Mouse (Mus musculus): ENCODE results near the gene Spock1.
A peak's percentile ranks its signal among the peaks of the same experiment; 100 is the strongest.
"Not testable (repeated sequence)": the region's sequence is repeated elsewhere in the genome, so short reads cannot be mapped to it uniquely, and the experiment has no call there.

The Spock1 gene

DNA sequence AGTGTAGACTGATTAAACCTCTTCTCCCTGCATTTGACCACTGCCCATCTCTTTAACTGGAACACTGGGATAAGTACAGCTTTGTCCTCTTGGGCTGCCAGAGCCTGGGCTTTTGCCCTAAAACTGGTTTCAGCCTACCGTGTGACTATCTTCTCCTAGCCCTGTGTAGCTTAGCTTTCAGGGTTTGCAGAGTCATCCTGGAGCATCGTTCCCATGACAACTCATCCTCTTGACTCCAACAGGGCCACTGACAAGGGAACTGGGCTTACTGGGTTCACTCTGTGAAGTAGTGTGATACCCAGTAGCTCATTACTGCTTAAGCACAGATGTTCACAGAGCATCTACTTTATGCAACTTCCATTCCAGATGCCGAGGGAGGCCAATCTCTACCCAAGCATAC, 303.7 kb downstream of the Spock1 start:
- DNase-seq (ENCODE audit: low spot score in 2 of 2) = no peak

DNA sequence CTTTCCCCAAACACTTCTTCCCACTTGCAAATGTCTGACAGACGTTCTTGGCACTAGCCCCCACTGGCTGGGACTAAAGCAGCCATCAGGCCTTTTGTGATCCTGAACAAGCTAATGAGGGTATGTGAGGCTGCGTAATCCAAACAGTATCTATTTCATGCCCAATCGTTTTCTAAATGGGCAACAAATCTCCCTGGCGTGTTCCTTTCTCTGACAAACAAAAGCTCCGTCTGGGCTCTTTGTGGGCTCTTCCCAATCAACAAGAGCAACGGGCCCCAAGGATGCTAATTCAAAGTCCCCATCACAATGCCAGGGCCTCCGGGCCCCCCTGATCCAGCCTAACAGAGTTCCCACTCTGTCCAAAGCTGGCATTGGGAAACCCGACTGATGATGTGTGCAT, 304.9 kb downstream of the Spock1 start:
- DNase-seq (ENCODE audit: low spot score in 2 of 2) = no peak

DNA sequence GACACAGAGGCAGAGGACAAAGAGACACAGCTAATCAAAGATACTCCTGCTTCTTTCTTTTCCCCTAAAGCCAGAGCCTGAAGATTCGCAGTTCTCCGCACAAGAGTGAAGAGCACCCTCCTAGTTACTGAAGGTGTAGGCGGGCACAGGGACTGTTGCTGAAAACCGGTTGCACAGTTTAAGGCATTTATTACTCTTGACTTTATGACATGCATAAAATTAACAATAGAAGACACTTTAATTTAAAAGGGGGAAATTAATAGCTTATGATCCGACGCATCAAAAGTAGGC, 312.4 kb downstream of the Spock1 start:
- DNase-seq (ENCODE audit: low spot score in 2 of 2) = no peak

DNA sequence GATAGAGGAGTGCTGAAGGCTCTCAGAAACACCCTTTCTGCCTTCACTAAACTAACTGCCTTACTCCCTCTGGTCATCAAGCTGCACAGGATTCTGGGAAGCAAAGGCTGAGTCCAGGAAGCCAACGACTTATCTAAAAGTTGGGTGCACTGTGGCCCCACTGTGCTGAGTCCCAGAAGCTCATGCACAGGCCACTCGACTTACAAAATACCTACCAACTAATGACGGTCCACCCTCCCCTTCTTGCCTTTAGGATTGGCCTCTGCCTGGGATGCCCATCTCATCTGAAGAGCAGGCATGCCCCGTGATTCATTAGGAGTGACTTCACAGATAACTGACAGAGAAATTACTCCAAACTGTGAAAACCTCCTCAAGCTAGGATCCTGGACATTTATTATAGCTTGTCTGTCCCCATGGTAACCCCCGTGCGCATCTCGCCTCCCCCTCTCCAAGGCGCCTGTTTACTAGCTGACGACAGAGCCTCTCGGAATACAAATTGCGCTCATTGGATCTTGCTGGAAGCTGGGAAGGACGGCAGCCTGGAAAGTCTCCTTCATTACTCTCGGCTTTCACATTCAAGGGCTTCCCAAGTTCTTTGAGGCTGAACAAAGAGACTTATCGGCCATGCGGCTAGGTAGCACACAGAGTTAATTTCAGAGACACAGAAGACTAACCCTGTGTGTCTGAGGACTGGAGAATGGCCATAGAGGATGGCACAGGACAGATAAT, 312.9 kb downstream of the Spock1 start:
- peak; percentile 37 to 51 for DNase-seq (ENCODE audit: low spot score in 2 of 2)

DNA sequence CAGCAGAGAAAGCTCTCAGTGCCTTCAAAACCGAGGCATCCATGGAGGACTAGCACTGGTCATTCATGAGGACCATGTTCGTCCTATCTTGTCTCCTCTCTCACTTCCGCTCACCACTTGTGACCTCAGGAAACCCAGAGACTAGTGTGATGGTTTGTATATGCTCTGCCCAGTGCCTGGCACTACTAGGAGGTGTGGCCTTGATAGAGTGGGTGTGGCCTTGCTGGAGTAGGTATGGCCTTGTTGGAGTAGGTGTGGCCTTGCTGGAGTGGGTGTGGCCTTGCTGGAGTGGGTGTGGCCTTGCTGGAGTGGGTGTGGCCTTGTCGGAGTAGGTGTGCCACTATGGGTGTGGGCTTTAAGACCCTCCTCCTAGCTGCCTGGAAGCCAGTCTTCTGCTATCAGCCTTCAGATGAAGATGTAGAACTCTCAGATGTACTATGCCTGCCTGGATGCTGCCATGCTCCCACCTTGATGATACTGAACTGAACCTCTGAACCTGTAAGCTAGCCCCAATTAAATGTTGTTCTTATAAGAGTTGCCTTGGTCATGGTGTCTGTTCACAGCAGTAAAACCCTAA, 318.7 kb downstream of the Spock1 start:
- not testable (repeated sequence) for DNase-seq (ENCODE audit: low spot score in 2 of 2)

DNA sequence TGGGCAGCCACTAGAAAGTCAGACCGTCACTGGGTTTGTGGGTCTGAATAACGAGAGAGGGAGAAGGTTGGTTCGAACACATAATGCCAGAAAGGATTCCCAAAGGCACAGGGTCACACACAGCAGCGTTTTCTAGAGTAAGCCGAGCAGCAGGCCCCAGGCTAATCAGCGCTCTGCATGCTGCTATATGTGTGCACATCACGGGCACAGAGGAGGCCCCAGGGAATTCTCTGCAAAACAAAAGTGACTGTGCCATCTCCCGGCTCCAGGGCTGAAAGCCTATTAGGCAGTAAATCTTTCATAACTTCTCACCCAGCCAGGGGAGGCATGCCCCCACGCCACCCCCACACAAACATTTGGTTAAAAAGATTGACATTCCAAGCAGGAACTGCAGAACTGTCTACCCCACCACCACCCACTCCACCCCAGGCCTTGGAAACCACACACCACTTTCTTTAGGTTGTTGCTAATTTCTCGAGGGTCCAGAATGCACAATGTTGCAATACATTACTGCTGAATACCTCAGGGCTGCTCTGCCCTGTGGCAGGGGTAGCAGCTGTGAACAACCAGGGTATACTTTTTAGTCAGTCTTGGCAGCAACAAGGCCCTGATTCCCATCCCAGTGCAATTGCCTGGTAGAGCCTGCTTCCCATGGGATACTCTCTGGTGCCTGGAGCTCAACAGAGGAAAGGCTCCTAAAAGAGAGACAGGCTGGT, 319.4 kb downstream of the Spock1 start:
- DNase-seq (ENCODE audit: low spot score in 2 of 2) = no peak

DNA sequence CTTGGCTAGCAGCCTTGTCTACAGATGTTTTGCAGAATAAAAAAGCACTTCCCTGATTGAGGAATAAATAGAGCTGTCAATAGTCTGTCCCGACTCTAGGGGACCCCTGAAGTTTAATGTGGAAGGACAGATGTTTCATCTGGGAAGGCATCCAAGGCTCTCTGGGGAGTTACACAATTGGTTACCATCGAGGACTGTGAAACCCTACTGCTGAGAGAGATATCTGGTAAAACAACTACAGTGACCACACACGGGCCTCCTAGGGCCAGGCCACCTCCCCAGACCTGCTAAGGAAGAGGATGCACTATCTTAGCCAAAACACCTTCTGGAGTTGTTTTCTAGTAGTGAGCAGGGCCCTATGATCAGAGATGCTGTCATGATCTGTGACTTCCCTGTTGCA, 323.0 kb downstream of the Spock1 start:
- no peak for DNase-seq (ENCODE audit: low spot score in 2 of 2)

DNA sequence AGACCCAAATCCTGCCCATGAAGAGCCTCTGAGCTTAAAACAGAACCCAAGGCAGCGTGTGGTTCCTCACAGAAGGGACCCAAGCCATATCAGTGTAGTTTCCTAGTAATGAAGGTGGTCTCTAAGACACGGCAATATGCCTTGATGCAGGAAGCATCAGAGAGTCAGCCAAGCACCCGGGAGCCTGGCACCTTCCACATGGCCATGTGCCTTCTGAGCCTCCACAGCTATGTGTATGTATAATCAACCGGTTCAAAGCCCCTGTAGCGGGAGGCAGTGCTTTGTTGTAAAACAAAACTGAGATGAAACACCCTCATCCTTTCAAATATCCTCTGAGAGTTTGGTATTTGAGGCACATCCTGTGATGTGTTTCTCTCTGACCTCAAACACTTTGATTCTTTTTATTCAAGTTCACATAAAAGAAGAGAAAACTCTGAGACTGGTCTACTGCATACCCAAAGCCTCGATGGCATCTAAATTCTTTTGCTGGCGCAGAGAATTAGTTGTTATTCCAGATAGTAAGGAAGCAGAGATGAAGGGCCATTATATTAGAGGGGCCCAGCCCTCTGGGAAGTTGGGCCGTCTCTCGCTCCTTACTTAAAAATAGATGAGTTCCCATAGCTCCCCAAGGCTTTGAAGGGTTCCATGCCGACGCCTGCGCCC, 325.7 kb downstream of the Spock1 start:
- DNase-seq (ENCODE audit: low spot score in 2 of 2) = no peak

DNA sequence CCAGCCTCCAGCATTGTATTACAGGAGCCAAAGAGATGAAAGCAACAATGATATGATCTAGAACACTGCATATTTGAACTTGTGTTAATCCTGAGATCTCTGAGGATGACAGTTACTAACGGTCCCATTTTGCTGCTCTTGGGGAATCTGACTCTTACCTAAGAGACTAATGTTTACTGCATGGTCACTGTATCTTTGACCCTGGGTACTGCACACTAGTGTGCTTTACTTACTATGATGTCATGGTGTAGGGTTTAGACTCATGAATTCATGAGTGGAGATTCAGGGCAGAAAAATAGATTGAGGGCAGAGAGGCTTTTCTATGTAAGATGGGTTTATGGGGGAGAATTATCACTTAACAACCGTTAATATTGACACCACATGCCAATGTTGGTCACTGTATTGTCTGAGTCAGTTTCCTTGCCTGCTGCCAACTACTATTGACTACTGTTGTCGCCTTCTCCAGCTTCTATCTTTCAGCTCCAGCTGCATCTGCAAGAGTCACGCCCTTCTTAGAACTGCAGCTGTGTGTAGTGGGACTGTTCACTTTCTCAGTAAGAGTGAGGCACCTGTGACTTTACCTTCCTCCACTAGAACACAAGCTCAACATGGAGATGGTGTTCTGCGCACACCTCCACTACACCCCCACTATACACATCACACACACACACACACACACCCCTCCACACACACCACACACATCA, 330.4 kb downstream of the Spock1 start:
- no peak for DNase-seq (ENCODE audit: low spot score in 2 of 2)

DNA sequence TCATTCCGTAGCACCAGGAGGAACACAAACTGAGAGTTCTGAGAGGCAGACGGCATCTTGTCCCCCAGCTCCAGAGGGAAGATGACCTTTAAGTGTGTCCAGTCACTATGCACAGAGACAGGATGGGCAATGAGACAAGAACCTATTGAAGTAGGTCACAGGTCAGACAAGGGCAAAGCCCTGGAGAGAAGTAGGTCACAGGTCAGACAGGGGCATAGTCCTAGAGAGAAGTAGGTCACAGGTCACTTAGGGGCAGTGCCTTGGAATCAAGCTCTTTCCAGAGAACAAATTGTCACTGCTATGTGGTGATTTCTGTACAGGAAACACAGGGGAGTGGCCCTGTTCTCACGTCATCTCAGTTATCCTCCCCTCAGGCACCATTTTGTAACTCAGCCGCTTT, 334.6 kb downstream of the Spock1 start:
- no peak for DNase-seq (ENCODE audit: low spot score in 2 of 2)

DNA sequence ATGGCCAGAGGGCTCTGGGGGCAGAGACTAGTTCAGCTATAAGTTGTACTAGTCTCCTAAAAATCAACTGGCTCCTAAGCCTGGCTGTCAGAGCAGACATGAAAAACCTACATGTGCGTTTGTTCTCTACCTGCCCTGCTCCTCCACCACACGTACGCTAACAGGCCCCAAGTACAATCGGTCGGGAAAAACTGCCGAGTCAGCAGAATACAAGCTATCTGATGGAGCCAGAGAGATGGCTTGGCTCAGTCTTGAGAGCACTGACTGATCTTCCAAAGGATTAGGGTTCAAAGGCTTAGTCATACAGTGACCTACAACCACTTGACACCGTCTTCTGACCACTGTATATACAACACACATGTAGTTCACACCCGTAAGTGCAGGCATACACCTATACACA, 339.7 kb downstream of the Spock1 start:
- no peak for DNase-seq (ENCODE audit: low spot score in 2 of 2)

DNA sequence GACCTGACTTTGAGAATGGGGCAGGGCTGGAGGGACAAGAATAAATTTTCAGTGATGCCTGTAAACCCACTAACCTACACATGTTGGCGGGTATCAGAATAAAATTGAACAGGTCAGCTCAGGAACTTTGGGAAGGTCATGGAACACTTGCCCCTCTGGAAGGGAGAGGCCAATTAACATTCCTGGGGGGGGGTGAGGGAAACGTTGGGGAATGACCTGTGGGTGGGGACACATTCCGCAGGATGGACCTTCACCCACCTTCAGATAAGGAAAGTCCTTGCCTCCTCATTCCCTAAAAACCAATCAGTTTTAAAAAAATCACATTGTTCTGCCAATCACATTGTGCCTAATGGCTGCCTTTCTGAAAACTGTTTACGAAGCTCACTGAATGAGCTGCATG, 352.9 kb downstream of the Spock1 start:
- no peak for DNase-seq (ENCODE audit: low spot score in 2 of 2)

DNA sequence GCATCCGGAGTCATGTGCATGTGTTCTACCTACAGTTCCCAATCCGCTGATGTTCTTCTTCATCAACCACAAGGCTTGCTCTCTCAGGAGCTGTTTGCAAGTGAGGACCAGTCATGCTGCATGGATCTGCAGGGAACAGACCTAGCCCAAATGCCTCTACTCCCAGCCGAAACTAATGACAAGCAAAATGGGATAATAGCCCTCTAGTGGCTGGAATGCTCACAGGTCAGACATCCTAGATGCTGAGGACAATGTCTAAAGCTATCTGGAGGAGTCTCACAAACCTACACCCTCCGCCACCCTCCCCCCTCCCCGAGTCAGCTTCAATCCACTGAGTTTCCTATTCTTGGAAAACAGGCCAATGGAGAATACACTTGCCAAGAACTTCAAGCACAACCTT, 358.4 kb downstream of the Spock1 start:
- no peak for DNase-seq (ENCODE audit: low spot score in 2 of 2)

DNA sequence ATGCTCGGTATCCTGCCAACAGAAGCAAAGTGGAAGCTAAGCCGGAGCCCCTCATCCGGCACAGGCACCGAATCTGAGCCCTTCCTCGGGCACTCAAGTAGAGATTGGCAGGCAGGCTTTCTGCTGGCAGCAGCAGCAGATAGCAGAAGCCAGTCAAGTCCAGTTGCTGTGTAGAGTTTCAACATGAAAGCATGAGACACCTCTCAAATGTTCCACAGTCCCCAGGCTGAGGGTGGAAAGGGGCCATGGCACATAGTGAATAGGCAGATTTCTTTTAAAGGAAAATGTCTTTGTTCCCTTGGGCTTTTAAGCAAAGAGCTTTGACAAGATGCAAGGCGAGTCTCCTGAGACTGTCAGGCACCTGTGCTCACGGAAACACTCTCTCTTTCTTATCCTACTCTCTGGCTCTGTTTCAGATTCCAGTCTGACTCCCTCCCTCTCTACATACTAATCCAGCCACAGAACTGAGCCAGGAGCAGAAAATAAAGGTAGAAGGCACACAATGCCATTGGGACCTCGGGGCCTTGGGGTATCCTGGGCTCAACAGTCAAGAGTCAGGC, 371.1 kb downstream of the Spock1 start:
- DNase-seq (ENCODE audit: low spot score in 2 of 2) = no peak

DNA sequence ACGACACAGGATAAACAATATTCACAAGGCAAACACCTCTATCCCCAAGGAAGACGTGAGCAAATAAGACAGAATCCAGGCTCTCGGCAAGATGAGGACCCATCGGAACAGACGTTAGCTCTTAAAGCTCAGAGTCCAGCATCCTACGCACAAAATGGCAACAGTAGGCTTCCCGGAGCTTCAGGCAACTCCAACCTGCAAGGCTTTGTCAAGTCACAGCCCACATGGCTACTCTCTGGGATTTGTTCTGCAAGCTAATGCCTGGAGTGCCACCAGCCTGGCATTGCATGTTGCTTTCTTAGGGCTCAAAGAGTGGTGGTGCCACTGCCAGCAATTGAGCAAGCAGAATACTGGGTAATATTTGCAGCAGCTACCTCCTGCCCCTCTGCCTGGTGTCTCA, 373.8 kb downstream of the Spock1 start:
- no peak for DNase-seq (ENCODE audit: low spot score in 2 of 2)

DNA sequence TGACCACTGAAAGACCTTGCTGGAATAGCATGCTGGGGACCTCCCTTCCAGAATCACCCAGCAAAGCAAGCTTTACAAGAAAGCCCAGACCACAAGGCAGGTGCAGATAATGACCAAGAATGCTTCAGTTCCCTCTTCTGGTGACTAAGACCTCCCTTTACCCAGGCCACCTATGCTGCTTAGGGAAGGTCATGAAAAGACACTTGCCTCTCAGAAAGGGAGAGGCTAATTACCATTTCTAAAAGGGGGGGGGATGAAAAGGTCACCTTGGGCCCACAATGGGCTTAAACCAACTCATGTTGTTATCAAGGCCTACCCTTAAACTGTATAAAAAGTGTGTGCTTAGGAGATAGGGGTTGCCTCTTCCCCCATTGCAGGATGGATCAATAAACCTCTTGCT, 382.2 kb downstream of the Spock1 start:
- no peak for DNase-seq (ENCODE audit: low spot score in 2 of 2)

DNA sequence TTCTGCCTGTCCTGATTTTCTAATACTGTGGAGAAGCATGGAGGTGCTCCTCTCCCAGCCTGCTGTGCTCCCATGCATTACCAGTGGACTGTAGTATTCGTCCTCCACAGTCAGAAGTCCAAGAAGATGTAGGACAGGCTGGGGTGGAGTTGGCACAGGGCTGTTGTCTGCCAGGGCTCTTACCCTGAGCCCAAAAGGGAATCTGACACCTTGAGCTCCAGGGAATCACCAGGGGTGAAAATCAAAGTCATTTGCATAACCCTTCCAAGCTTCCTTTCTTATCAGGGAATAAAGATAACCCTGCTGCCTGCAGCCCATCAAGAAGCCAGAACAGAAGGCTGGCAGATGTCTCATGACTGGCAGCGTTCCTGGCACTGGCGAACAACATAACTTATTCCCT, 383.6 kb downstream of the Spock1 start:
- no peak for DNase-seq (ENCODE audit: low spot score in 2 of 2)

DNA sequence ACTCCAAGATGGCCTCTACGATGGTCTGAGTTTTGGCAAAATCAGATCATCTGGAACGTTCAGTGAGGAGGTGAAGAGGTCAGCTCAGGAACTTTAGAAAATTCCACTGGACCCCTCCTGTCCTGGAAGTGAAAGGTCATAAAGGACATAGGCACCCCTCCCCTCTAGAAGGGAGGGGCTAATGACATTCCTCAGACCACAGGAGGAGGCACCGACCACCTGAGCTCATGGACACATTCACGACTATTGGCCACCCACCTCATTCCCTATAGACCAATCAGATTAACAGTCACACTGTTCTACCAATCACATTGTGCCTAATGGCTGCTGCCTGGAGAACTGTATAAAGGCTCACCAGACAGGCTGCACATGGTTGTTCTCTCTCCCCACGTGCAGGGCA, 384.8 kb downstream of the Spock1 start:
- no peak for DNase-seq (ENCODE audit: low spot score in 2 of 2)

DNA sequence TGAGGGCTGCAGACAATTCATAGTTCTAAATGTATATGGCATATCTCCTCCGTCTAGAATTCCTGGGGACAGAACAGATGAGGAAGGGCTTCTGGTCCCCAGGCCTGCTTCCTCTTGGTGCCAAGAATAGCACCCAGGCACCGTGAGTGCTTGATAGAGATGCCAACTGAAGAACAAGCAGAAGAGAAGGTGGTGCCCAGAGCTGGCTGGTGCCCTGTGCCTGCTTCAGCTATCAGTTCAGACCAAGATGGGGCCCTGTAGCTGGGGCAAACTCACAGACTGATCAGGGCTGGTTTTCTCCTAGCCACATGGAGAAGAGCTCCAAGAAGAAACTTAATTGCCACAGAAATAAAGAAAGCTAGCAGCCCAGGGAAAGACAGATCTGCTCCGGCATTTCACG, 385.8 kb downstream of the Spock1 start:
- DNase-seq (ENCODE audit: low spot score in 2 of 2) = no peak

DNA sequence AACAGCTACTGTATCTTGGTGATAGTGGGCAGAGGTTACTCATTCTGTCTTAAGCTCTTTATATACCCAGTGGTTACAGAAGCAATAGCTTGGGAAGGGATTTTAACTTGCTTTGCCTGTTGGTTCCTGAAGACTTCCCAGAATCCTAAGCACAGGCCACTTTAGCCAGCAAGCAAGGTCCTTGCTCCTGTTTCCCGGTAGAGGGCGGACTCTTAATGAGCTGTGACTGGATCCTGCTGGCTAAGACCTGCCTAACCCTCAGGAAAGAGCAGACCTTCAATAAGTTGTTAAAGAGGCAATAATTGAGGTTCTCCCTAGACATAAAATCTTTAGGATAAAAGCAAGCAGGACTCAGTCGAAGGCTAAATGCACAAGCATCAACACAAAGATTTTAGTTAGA, 387.0 kb downstream of the Spock1 start:
- DNase-seq (ENCODE audit: low spot score in 2 of 2) = no peak

DNA sequence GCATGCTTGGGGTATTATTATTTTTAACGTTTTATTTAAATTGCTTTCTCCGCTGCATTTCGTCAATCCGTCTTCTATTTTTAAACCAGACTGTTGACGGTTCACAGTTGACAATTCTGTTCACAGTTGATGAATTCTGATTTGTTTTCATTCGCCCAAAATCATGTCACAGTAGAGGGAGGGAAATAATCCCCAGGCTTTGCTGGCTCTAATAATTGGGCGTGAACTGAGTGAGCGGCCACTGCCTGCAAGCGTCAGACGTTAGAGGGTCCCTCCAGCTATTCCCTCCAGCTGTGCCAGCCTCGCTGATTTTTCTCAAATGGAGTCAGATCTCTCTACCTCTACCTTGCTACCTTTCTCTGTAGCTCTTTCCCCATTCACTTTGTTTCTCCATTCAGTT, 388.3 kb downstream of the Spock1 start:
- no peak for DNase-seq (ENCODE audit: low spot score in 2 of 2)

DNA sequence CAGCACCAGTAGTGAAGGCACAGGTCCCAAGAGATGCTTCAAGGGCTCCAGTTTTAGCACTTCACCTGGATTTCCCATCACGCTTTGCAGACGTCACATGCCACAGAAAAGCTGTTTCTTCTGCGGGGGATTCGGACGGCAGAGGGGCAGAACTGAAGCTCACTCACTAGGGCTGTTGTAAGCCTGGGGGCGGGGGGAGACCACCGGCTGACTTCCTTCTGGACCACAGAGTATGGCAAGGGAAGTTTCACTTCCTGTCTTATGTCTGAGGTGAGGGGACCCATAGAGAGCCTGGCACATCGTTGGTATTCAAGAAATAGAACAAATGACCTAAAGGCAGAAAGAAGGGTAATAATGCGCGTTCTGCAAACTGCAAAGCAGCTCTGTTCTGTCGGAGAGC, 392.4 kb downstream of the Spock1 start:
- DNase-seq (ENCODE audit: low spot score in 2 of 2) = no peak

Data from frontal cortex, postnatal 14 days (tissue).